9 mouse cellular contexts compared by ENCODE assay signal in the genomic region with DNA sequence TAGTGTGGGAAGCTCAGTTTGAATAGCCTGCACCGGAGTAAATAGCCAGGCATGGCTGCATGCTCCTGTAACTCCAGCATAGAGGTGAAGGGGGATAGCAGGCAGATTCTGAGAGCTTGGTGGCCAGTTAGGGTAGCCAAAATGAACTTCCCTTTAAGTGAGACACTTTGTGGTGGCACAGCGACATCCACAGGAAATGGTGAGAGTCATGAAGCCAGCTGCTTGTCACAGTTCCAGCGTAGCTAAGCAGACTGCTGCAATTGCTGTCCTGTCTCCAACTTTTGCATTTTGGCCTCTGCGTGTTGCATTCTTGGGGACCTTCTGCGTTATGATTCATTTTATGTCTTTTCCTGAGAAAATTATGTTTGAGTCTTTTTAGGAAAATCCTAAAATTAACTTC. TPM values are rescaled to one million over a fixed set of nuclear protein-coding genes. Genes with fewer than 3 reads are reported as not detected.
A peak's percentile ranks its signal among the peaks of the same experiment; 100 is the strongest.
DNase-seq lines count a peak whose midpoint lies in the region; ATAC-seq and TF ChIP-seq lines count a peak whose summit lies in the region.
"Had no signal": no experiment of that assay in that cellular context is flagged by ENCODE, and none has a peak within 500 bp of the region (broad histone marks: within the 10 kb centered on the region; RNA-seq: fewer than 3 reads in every experiment).

No protein-coding gene starts in this region.

- intact Hi-C loops in gastrocnemius, adult 2 months (cut with DNase I) = loop anchor here (1.0 kb wide), 1 partner anchor 33 kb away; no protein-coding TSS in a partner anchor

- H3K4me2 ChIP-seq in liver, embryonic 11.5 days = no peak overlapping the region
- H3K4me2 ChIP-seq in forebrain, embryonic 12.5 days = no peak overlapping the region
- H3K4me2 ChIP-seq: hindbrain, embryonic 15.5 days had no signal

- no peaks in the 10 kb centered on the region for H3K36me3 ChIP-seq in liver, adult 2 months (ENCODE audit: control insufficient read depth, insufficient read depth, low read length)
- H3K36me3 ChIP-seq in liver, embryonic 11.5 days (ENCODE audit: control insufficient read depth, insufficient read depth, low read length) = no peaks in the 10 kb centered on the region
- H3K36me3 ChIP-seq in forebrain, embryonic 12.5 days (replicated peaks) = no peaks in the 10 kb centered on the region
- H3K36me3 ChIP-seq: hindbrain, embryonic 15.5 days had no signal

- no peak overlapping the region for H3K27ac ChIP-seq in liver, adult 2 months (replicated peaks; ENCODE audit: insufficient read depth, low read depth, low read length)
- H3K27ac ChIP-seq in liver, embryonic 11.5 days (ENCODE audit: low read depth, low read length) = no peak overlapping the region
- H3K27ac ChIP-seq in gastrocnemius, adult 2 months = no peak overlapping the region
- H3K27ac ChIP-seq in forebrain, embryonic 12.5 days = no peak overlapping the region
- H3K27ac ChIP-seq: hindbrain, embryonic 15.5 days had no signal

- 58% methylated on average over 5 of the region's 5 CpGs for WGBS in liver, adult 2 months
- WGBS in liver, embryonic 11.5 days = 48% methylated on average over 5 of the region's 5 CpGs
- 89% methylated on average over 5 of the region's 5 CpGs for WGBS in forebrain, embryonic 12.5 days

- TF ChIP-seq CTCF in liver, adult 2 months (IDR thresholded peaks at IDR 0.05; ENCODE audit: low read depth, low read length) = peak; percentile 46
- peak; percentile 81 for TF ChIP-seq CTCF in gastrocnemius, adult 2 months (IDR thresholded peaks at IDR 0.05)

- no peak overlapping the region for H3K9ac ChIP-seq in liver, adult 2 months (ENCODE audit: low read depth, low read length)
- H3K9ac ChIP-seq in liver, embryonic 11.5 days (ENCODE audit: low read depth, low read length) = no peak overlapping the region
- no peak overlapping the region for H3K9ac ChIP-seq in forebrain, embryonic 12.5 days
- H3K9ac ChIP-seq: hindbrain, embryonic 15.5 days had no signal

- H3K4me3 ChIP-seq in liver, adult 2 months (ENCODE audit: insufficient read depth, low read depth, low read length) = no peak overlapping the region
- H3K4me3 ChIP-seq in liver, embryonic 11.5 days (ENCODE audit: low read depth, low read length) = no peak overlapping the region
- H3K4me3 ChIP-seq in gastrocnemius, adult 2 months = no peak overlapping the region
- H3K4me3 ChIP-seq in forebrain, embryonic 12.5 days (replicated peaks) = no peak overlapping the region
- H3K4me3 ChIP-seq: hindbrain, embryonic 15.5 days had no signal

- no peaks in the 10 kb centered on the region for H3K79me2 ChIP-seq in liver, adult 2 months (ENCODE audit: control insufficient read depth, insufficient read depth, low read length)

- TF ChIP-seq POLR2A in liver, adult 2 months (IDR thresholded peaks at IDR 0.05; ENCODE audit: extremely low read depth, insufficient read depth, low read length) = no peak

- H3K9me3 ChIP-seq in liver, embryonic 11.5 days (ENCODE audit: control insufficient read depth, low read length) = no peaks in the 10 kb centered on the region
- no peaks in the 10 kb centered on the region for H3K9me3 ChIP-seq in forebrain, embryonic 12.5 days
- H3K9me3 ChIP-seq: hindbrain, embryonic 15.5 days had no signal

- no peaks in the 10 kb centered on the region for H3K27me3 ChIP-seq in liver, adult 2 months (ENCODE audit: control insufficient read depth, insufficient read depth, low read length)
- peaks cover 2% of the 10 kb centered on the region; the same call in 1 of the 2 replicates for H3K27me3 ChIP-seq in liver, embryonic 11.5 days (replicated peaks; ENCODE audit: control insufficient read depth, insufficient read depth, low read length)
- peaks cover 6% of the 10 kb centered on the region; the same call in 1 of the 2 replicates for H3K27me3 ChIP-seq in forebrain, embryonic 12.5 days
- H3K27me3 ChIP-seq: hindbrain, embryonic 15.5 days had no signal

- no peak for ATAC-seq in liver, embryonic 11.5 days (replicated peaks; ENCODE audit: low FRiP score)
- ATAC-seq in forebrain, embryonic 12.5 days (ENCODE audit: low FRiP score) = no peak
- no peak; the same call in 1 of the 2 replicates for ATAC-seq in frontal cortex, adult (ENCODE audit: low TSS enrichment)

- H3K4me1 ChIP-seq in liver, adult 2 months (ENCODE audit: control insufficient read depth, insufficient read depth, low read length) = no peaks in the 10 kb centered on the region
- no peaks in the 10 kb centered on the region for H3K4me1 ChIP-seq in liver, embryonic 11.5 days (replicated peaks; ENCODE audit: control insufficient read depth, insufficient read depth, low read length)
- H3K4me1 ChIP-seq in forebrain, embryonic 12.5 days = no peaks in the 10 kb centered on the region; the same call in 1 of the 2 replicates
- H3K4me1 ChIP-seq: hindbrain, embryonic 15.5 days had no signal

- DNase-seq in liver, adult 2 months (ENCODE audit: extremely low read depth, low read depth, low spot score) = no peak
- no peak for DNase-seq in liver, embryonic 11.5 days (ENCODE audit: low spot score)
- peak; percentile 79 for DNase-seq in adrenal gland, postnatal 10 days
- peak; percentile 85 for DNase-seq in gastrocnemius, adult 2 months
- DNase-seq in kidney, postnatal 36 days = peak; percentile 35 to 62
- DNase-seq in right cerebral cortex, postnatal 4 days = peak; percentile 37

RNA-seq across cellular contexts. Expression of a gene that starts 39.5 kb away (rescaled TPM):
- total RNA-seq in liver, adult 2 months (2014; rRNA removed) = 116 and 171 TPM in 2 replicates
- polyA plus RNA-seq in liver, adult 2 months (2012; rRNA removed) = 37.8 and 52.3 TPM in 2 replicates
- polyA plus RNA-seq in liver, embryonic 11.5 days (2014; fragmentation: Nextera tagmentation; extraction: Ambion mirVana) = 1.0 and 1.3 TPM in 2 replicates
- 10 to 100 TPM in 1 of 2 experiments, 1 to 10 TPM in 1; 6.5 to 17.5 TPM for total RNA-seq in adrenal gland, postnatal 10 days (2021)
- total RNA-seq in gastrocnemius, adult 2 months (2021) = not detected
- polyA plus RNA-seq in forebrain, embryonic 12.5 days (2016; fragmentation: Nextera tagmentation; extraction: Ambion mirVana) = not detected in 2 replicates
- polyA plus RNA-seq: hindbrain, embryonic 15.5 days had no signal

RNA-seq across cellular contexts. Expression of a gene that starts 44.0 kb away (rescaled TPM):
- 7.4 and 9.3 TPM in 2 replicates for total RNA-seq in liver, adult 2 months (2014; rRNA removed)
- polyA plus RNA-seq in liver, adult 2 months (2012; rRNA removed) = 5.8 and 6.9 TPM in 2 replicates
- polyA plus RNA-seq in liver, embryonic 11.5 days (2014; fragmentation: Nextera tagmentation; extraction: Ambion mirVana) = 21.2 TPM in 2 replicates
- total RNA-seq in adrenal gland, postnatal 10 days (2021) = 10 to 100 TPM; 18.3 to 23.4 TPM
- total RNA-seq in gastrocnemius, adult 2 months (2021) = 1 to 10 TPM; 5.2 to 7.4 TPM
- polyA plus RNA-seq in forebrain, embryonic 12.5 days (2016; fragmentation: Nextera tagmentation; extraction: Ambion mirVana) = 27.7 and 28.8 TPM in 2 replicates

Comparison
In these comparisons a context has a peak if more than half of its experiments do, and no peak if none do; other contexts are left out.
1. DNase-seq: peak in adrenal gland, postnatal 10 days (single experiment), gastrocnemius, adult 2 months (single experiment), kidney, postnatal 36 days (2 of 2) and right cerebral cortex, postnatal 4 days (single experiment); none in liver, adult 2 months (single experiment) and liver, embryonic 11.5 days (single experiment).